Mouse (Mus musculus) lung, postnatal 0 days (tissue): Measurements from ENCODE around the gene Arpc2. TPM values are rescaled to one million over a fixed set of nuclear protein-coding genes. Genes with fewer than 3 reads are reported as not detected.

Experiments
- ATAC-seq: fragments of 200-750 bp; cut with Nextera tagmentation; 2 replicates; pipeline ENCODE4 v1.8.0; 2017; ENCODE audit warnings: moderate library complexity
- DNase-seq: peaks from one replicate; pipeline ENCODE4 v3.0.0-alpha.2; 2016; ENCODE audit warnings: low spot score
- H3K27ac ChIP-seq: fragments of 300-500 bp; sonication (generic); 2 replicates; pipeline ENCODE4 v1.5.1; 2014; ENCODE audit warnings: antibody characterized with exemption, mild to moderate bottlenecking, low read length, mixed read lengths
- H3K27me3 ChIP-seq: fragments of 300-500 bp; sonication (generic); replicated peaks from 2 replicates; pipeline ENCODE4 v1.6.1; 2014; ENCODE audit warnings: low read length, mixed read lengths; ENCODE audit not compliant: insufficient read depth
- H3K36me3 ChIP-seq: fragments of 300-500 bp; sonication (generic); 2 replicates; pipeline ENCODE4 v1.6.1; 2014; ENCODE audit warnings: low read length, mixed read lengths; ENCODE audit not compliant: insufficient read depth
- H3K4me1 ChIP-seq: fragments of 300-500 bp; sonication (generic); 2 replicates; pipeline ENCODE4 v1.6.1; 2014; ENCODE audit warnings: antibody characterized with exemption, low read depth, low read length, mixed read lengths; ENCODE audit not compliant: insufficient read depth
- H3K4me2 ChIP-seq: fragments of 300-500 bp; sonication (generic); replicated peaks from 2 replicates; pipeline ENCODE4 v1.6.1; 2014; ENCODE audit warnings: low read depth, mild to moderate bottlenecking, low read length, moderate library complexity, mixed read lengths
- H3K4me3 ChIP-seq: fragments of 300-500 bp; sonication (generic); 2 replicates; pipeline ENCODE4 v1.5.1; 2014; ENCODE audit warnings: low read depth, low read length
- H3K9ac ChIP-seq: fragments of 300-500 bp; sonication (generic); replicated peaks from 2 replicates; pipeline ENCODE4 v1.6.1; 2014; ENCODE audit warnings: low read depth, mild to moderate bottlenecking
- H3K9me3 ChIP-seq: fragments of 300-500 bp; sonication (generic); 2 replicates; pipeline ENCODE4 v1.6.1; 2016; ENCODE audit warnings: low read length, mixed read lengths
- CTCF ChIP-seq: IDR thresholded peaks from 2 replicates; pipeline ENCODE4 v1.5.1; 2016; ENCODE audit warnings: antibody characterized with exemption, mild to moderate bottlenecking
- EP300 ChIP-seq: IDR thresholded peaks from 2 replicates; pipeline ENCODE4 v1.6.1; 2016; ENCODE audit warnings: antibody characterized with exemption, mild to moderate bottlenecking, control low read depth
- WGBS: fragments of 180-500 bp; shearing (Covaris S2); extraction: QIAGEN DNeasy Blood & Tissue Kit; methylation state at CpG from one replicate; pipeline ENCODE4 v1.1.7; 2014; 5-methylcytosine and 5-hydroxymethylcytosine counted together
- polyA plus RNA-seq: library from polyadenylated mRNA; unstranded; fragments of >200 nt; fragmentation: Nextera tagmentation; extraction: Ambion mirVana; gene quantifications from 2 replicates; pipeline ENCODE4 v1.2.1, GENCODE M21; 2015

Gene Arpc2
- polyA plus RNA-seq, 1 experiment from 2014 or later, result 465 TPM

- no peak overlapping the region for H3K4me3 ChIP-seq
- no peak for TF ChIP-seq EP300
- TF ChIP-seq CTCF, result no peak
- no peaks in the 10 kb centered on the region for H3K4me1 ChIP-seq
- H3K27me3 ChIP-seq, result no peaks in the 10 kb centered on the region
- H3K27ac ChIP-seq, result no peak overlapping the region
- H3K9ac ChIP-seq, result no peak overlapping the region
- ATAC-seq (no peak), DNase-seq (no peak)
- no peak overlapping the region for H3K4me2 ChIP-seq
- WGBS, result 56% methylated on average over 9 of the region's 9 CpGs
- H3K36me3 ChIP-seq, result no peaks in the 10 kb centered on the region
- H3K9me3 ChIP-seq, result no peaks in the 10 kb centered on the region
Observed at GRCm38 (mm10) chr1:74207906-74208305, 28.0 kb upstream of the Arpc2 start.

- Histone ChIP-seq H3K4me3 (no peak overlapping the region), H3K9me3 (no peaks in the 10 kb centered on the region), H3K27ac (no peak overlapping the region), H3K9ac (no peak overlapping the region), H3K27me3 (no peaks in the 10 kb centered on the region), H3K4me1 (no peaks in the 10 kb centered on the region), H3K4me2 (no peak overlapping the region), H3K36me3 (no peaks in the 10 kb centered on the region)
- WGBS, result 73% methylated on average over 8 of the region's 8 CpGs
- TF ChIP-seq EP300, result no peak
- no peak for TF ChIP-seq CTCF
- ATAC-seq (no peak), DNase-seq (no peak)
Observed at GRCm38 (mm10) chr1:74208941-74209340, 26.9 kb upstream of the Arpc2 start.

GRCm38 (mm10) chr1:74219922-74220321, 16.0 kb upstream of the Arpc2 start:
- Histone ChIP-seq H3K4me1 (no peaks in the 10 kb centered on the region), H3K9ac (no peak overlapping the region), H3K36me3 (no peaks in the 10 kb centered on the region), H3K27me3 (no peaks in the 10 kb centered on the region), H3K27ac (no peak overlapping the region), H3K4me3 (no peak overlapping the region), H3K4me2 (no peak overlapping the region), H3K9me3 (no peaks in the 10 kb centered on the region)
- TF ChIP-seq CTCF (no peak), EP300 (no peak)
- ATAC-seq (no peak), DNase-seq (no peak)
- 86% methylated on average over 7 of the region's 7 CpGs for WGBS

- no peaks in the 10 kb centered on the region for H3K9me3 ChIP-seq
- no peaks in the 10 kb centered on the region for H3K27me3 ChIP-seq
- DNase-seq (peak; percentile 68), ATAC-seq (peak; percentile 71)
- H3K4me2 ChIP-seq, result no peak overlapping the region
- no peaks in the 10 kb centered on the region for H3K4me1 ChIP-seq
- no peak overlapping the region for H3K4me3 ChIP-seq
- TF ChIP-seq CTCF (no peak), EP300 (no peak)
- H3K9ac ChIP-seq, result no peak overlapping the region
- WGBS, result 47% methylated on average over 7 of the region's 7 CpGs
- H3K27ac ChIP-seq, result no peak overlapping the region
- no peaks in the 10 kb centered on the region for H3K36me3 ChIP-seq
Observed at GRCm38 (mm10) chr1:74227317-74227716, 8.6 kb upstream of the Arpc2 start.

- TF ChIP-seq CTCF, result no peak
- no peak overlapping the region for H3K27ac ChIP-seq
- no peaks in the 10 kb centered on the region for H3K9me3 ChIP-seq
- H3K4me2 ChIP-seq, result no peak overlapping the region
- no peak overlapping the region for H3K9ac ChIP-seq
- no peak overlapping the region for H3K4me3 ChIP-seq
- no peaks in the 10 kb centered on the region for H3K27me3 ChIP-seq
- ATAC-seq, result no peak
- DNase-seq, result no peak
- no peaks in the 10 kb centered on the region for H3K4me1 ChIP-seq
- WGBS, result 32% methylated on average over 2 of the region's 2 CpGs
- no peaks in the 10 kb centered on the region for H3K36me3 ChIP-seq
Observed at GRCm38 (mm10) chr1:74229942-74230341, 5.9 kb upstream of the Arpc2 start.

- Histone ChIP-seq H3K36me3 (no peaks in the 10 kb centered on the region), H3K4me2 (no peak overlapping the region), H3K27me3 (no peaks in the 10 kb centered on the region), H3K9me3 (no peaks in the 10 kb centered on the region), H3K9ac (no peak overlapping the region), H3K27ac (no peak overlapping the region), H3K4me1 (no peaks in the 10 kb centered on the region), H3K4me3 (no peak overlapping the region)
- ATAC-seq (no peak), DNase-seq (no peak)
- TF ChIP-seq CTCF (no peak), EP300 (no peak)
- 60% methylated on average over 1 of the region's 1 CpGs for WGBS
Observed at GRCm38 (mm10) chr1:74230992-74231391, 4.9 kb upstream of the Arpc2 start.
